39 mouse cellular contexts compared by ENCODE assay signal in the genomic region with DNA sequence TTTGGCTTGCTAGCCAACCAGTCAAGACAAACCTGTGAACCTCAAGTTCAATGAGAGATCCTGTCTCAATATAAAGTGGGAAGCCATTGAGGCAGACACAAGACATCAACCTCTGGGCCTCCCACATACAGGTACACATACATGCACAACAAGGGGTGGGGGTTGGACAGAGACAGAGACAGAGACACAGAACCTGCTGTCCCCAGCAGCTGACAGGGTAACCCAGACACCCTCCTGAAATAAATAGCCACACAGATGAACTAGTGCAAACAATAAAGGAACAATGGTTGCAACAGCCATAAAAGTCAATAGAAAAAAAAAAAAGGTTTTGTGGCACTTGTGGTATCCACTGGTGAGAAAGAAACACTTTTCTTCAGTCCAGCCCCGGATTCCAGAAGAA. TPM values are rescaled to one million over a fixed set of nuclear protein-coding genes. Genes with fewer than 3 reads are reported as not detected.
"Had no signal": no experiment of that assay in that cellular context is flagged by ENCODE, and none has a peak within 500 bp of the region (broad histone marks: within the 10 kb centered on the region; RNA-seq: fewer than 3 reads in every experiment).

No protein-coding gene starts in this region.

- H3K4me3 ChIP-seq: embryonic facial prominence, embryonic 10.5 days; embryonic facial prominence, embryonic 12.5 days; embryonic facial prominence, embryonic 13.5 days; embryonic facial prominence, embryonic 15.5 days; erythroblast, embryonic 14.5 days; forebrain, embryonic 10.5 days; forebrain, embryonic 12.5 days; forebrain, embryonic 13.5 days; forebrain, embryonic 15.5 days; gastrocnemius, adult 2 months had no signal

- H3K27ac ChIP-seq: embryonic facial prominence, embryonic 10.5 days; embryonic facial prominence, embryonic 12.5 days; embryonic facial prominence, embryonic 13.5 days; embryonic facial prominence, embryonic 15.5 days; forebrain, embryonic 10.5 days; forebrain, embryonic 12.5 days; forebrain, embryonic 13.5 days; forebrain, embryonic 15.5 days; gastrocnemius, adult 2 months had no signal

- H3K27me3 ChIP-seq: embryonic facial prominence, embryonic 12.5 days; embryonic facial prominence, embryonic 13.5 days; embryonic facial prominence, embryonic 15.5 days; forebrain, embryonic 12.5 days; forebrain, embryonic 13.5 days; forebrain, embryonic 15.5 days had no signal

- H3K4me2 ChIP-seq: embryonic facial prominence, embryonic 12.5 days; embryonic facial prominence, embryonic 13.5 days; embryonic facial prominence, embryonic 15.5 days; forebrain, embryonic 12.5 days; forebrain, embryonic 13.5 days; forebrain, embryonic 15.5 days had no signal

- H3K9ac ChIP-seq: embryonic facial prominence, embryonic 12.5 days; embryonic facial prominence, embryonic 13.5 days; embryonic facial prominence, embryonic 15.5 days; forebrain, embryonic 12.5 days; forebrain, embryonic 13.5 days; forebrain, embryonic 15.5 days had no signal

- DNase-seq: cerebellum, adult 18-20 months; cerebellum, adult 2 months; cerebellum, adult 8-10 months; cerebellum, adult 9-10 months; cerebellum, adult 9-11 months; cerebellum, postnatal 10 days; cerebellum, postnatal 14 days; cerebellum, postnatal 25 days; cerebellum, postnatal 36 days; embryo, embryonic 11 days; gastrocnemius, adult 2 months; gastrocnemius, postnatal 10 days; gastrocnemius, postnatal 14 days; gastrocnemius, postnatal 25 days; gastrocnemius, postnatal 36 days; heart, adult 11 months; heart, adult 18-20 months had no signal

- H3K36me3 ChIP-seq: embryonic facial prominence, embryonic 10.5 days; embryonic facial prominence, embryonic 12.5 days; embryonic facial prominence, embryonic 13.5 days; embryonic facial prominence, embryonic 15.5 days; forebrain, embryonic 10.5 days; forebrain, embryonic 12.5 days; forebrain, embryonic 15.5 days had no signal

- H3K9me3 ChIP-seq: embryonic facial prominence, embryonic 10.5 days; embryonic facial prominence, embryonic 12.5 days; embryonic facial prominence, embryonic 13.5 days; embryonic facial prominence, embryonic 15.5 days; forebrain, embryonic 10.5 days; forebrain, embryonic 12.5 days; forebrain, embryonic 13.5 days; forebrain, embryonic 15.5 days had no signal

- H3K4me1 ChIP-seq: embryonic facial prominence, embryonic 10.5 days; embryonic facial prominence, embryonic 12.5 days; embryonic facial prominence, embryonic 13.5 days; embryonic facial prominence, embryonic 15.5 days; forebrain, embryonic 10.5 days; forebrain, embryonic 12.5 days; forebrain, embryonic 13.5 days; forebrain, embryonic 15.5 days had no signal

- ATAC-seq: forebrain, embryonic 13.5 days; forebrain, embryonic 14.5 days; forebrain, embryonic 15.5 days; forebrain, embryonic 16.5 days had no signal

RNA-seq across cellular contexts. Expression of gene Azgp1, which starts 5.9 kb away (rescaled TPM):
- total RNA-seq: common myeloid progenitor, adult 5-6 weeks; gastrocnemius, adult 2 months; gastrocnemius, postnatal 14 days; gastrocnemius, postnatal 25 days; granulocyte monocyte progenitor cell, adult 5-6 weeks; heart, adult 18-20 months had no signal
- polyA plus RNA-seq: embryonic facial prominence, embryonic 10.5 days; embryonic facial prominence, embryonic 11.5 days; embryonic facial prominence, embryonic 12.5 days; erythroblast, embryonic 14.5 days; forebrain, embryonic 10.5 days; forebrain, embryonic 11.5 days; forebrain, embryonic 12.5 days; forebrain, embryonic 13.5 days; forebrain, embryonic 14.5 days; forebrain, embryonic 15.5 days; forebrain, embryonic 16.5 days had no signal

RNA-seq across cellular contexts. Expression of gene Gjc3, which starts 12.5 kb away (rescaled TPM):
- total RNA-seq: common myeloid progenitor, adult 5-6 weeks; granulocyte monocyte progenitor cell, adult 5-6 weeks had no signal
- polyA plus RNA-seq: embryonic facial prominence, embryonic 11.5 days; erythroblast, embryonic 14.5 days; forebrain, embryonic 10.5 days; forebrain, embryonic 11.5 days; forebrain, embryonic 12.5 days had no signal

RNA-seq across cellular contexts. Expression of gene Smok3a, which starts 45.6 kb away (rescaled TPM):
- total RNA-seq: common myeloid progenitor, adult 5-6 weeks; gastrocnemius, adult 18-20 months; gastrocnemius, adult 2 months; gastrocnemius, adult 8-10 months; gastrocnemius, postnatal 10 days; gastrocnemius, postnatal 14 days; gastrocnemius, postnatal 25 days; gastrocnemius, postnatal 36 days; gastrocnemius, postnatal 4 days; granulocyte monocyte progenitor cell, adult 5-6 weeks; heart, adult 18-20 months had no signal
- polyA plus RNA-seq: cerebellum, adult 2 months; cortical plate, adult 2 months; embryonic facial prominence, embryonic 10.5 days; embryonic facial prominence, embryonic 11.5 days; embryonic facial prominence, embryonic 12.5 days; embryonic facial prominence, embryonic 13.5 days; embryonic facial prominence, embryonic 14.5 days; embryonic facial prominence, embryonic 15.5 days; forebrain, embryonic 10.5 days; forebrain, embryonic 11.5 days; forebrain, embryonic 12.5 days; forebrain, embryonic 13.5 days; forebrain, embryonic 14.5 days; forebrain, embryonic 15.5 days; forebrain, embryonic 16.5 days; frontal cortex, adult 2 months; gonadal fat pad, adult 2 months had no signal

RNA-seq across cellular contexts. Expression of gene Smok3b, which starts 45.8 kb away (rescaled TPM):
- total RNA-seq: common myeloid progenitor, adult 5-6 weeks; gastrocnemius, adult 18-20 months; gastrocnemius, adult 2 months; gastrocnemius, adult 8-10 months; gastrocnemius, postnatal 10 days; gastrocnemius, postnatal 14 days; gastrocnemius, postnatal 25 days; gastrocnemius, postnatal 36 days; gastrocnemius, postnatal 4 days; granulocyte monocyte progenitor cell, adult 5-6 weeks; heart, adult 18-20 months had no signal
- polyA plus RNA-seq: cerebellum, adult 2 months; cortical plate, adult 2 months; embryonic facial prominence, embryonic 10.5 days; embryonic facial prominence, embryonic 11.5 days; embryonic facial prominence, embryonic 12.5 days; embryonic facial prominence, embryonic 13.5 days; embryonic facial prominence, embryonic 14.5 days; embryonic facial prominence, embryonic 15.5 days; erythroblast, embryonic 14.5 days; forebrain, embryonic 10.5 days; forebrain, embryonic 11.5 days; forebrain, embryonic 12.5 days; forebrain, embryonic 13.5 days; forebrain, embryonic 14.5 days; forebrain, embryonic 15.5 days; forebrain, embryonic 16.5 days; frontal cortex, adult 2 months; gonadal fat pad, adult 2 months had no signal

RNA-seq across cellular contexts. Expression of gene Cyp3a13, which starts 54.0 kb away (rescaled TPM):
- total RNA-seq: common myeloid progenitor, adult 5-6 weeks; gastrocnemius, adult 2 months; gastrocnemius, postnatal 10 days; gastrocnemius, postnatal 14 days; granulocyte monocyte progenitor cell, adult 5-6 weeks had no signal
- polyA plus RNA-seq: embryonic facial prominence, embryonic 10.5 days; embryonic facial prominence, embryonic 11.5 days; embryonic facial prominence, embryonic 12.5 days; embryonic facial prominence, embryonic 13.5 days; embryonic facial prominence, embryonic 14.5 days; erythroblast, embryonic 14.5 days; forebrain, embryonic 10.5 days; forebrain, embryonic 11.5 days; forebrain, embryonic 12.5 days; forebrain, embryonic 13.5 days; forebrain, embryonic 14.5 days; forebrain, embryonic 15.5 days; forebrain, embryonic 16.5 days had no signal
